ENCODE assay signal across 9 mouse cellular contexts in the genomic region with DNA sequence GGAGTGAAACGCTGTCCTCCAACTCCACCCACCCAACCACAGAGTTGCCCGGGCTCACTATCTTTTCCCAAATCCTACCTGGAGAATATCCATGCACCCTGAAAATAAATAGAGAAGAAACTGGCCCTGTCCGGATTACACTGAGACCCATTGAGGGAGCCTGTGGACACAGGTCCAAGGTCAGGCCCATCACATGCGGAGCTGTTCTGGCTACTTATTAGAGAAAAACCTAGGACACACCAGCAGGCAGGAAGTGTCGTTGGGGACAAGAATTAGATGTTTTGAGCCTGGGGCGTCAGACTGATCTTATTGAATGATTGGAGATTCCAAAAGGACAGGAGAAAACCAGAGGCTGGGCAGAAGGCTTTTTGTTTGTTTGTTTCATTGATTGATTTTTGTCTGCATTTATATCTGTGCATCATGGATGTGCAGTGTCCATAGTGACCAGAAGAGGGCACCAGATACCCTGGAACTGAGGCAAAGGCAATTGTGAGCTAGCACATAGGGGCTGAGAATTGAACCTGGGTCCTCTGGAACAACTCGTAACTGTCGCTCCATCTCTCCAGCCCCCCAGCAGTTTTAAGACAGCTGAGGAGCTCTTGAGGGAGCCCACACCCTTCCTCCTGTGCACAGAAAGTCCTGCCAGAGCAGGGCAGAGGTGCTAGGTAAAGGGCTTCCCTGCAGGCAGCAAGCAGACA. TPM values are rescaled to one million over a fixed set of nuclear protein-coding genes. Genes with fewer than 3 reads are reported as not detected.
A peak's percentile ranks its signal among the peaks of the same experiment; 100 is the strongest.
DNase-seq lines count a peak whose midpoint lies in the region; ATAC-seq and TF ChIP-seq lines count a peak whose summit lies in the region.
"Had no signal": no experiment of that assay in that cellular context is flagged by ENCODE, and none has a peak within 500 bp of the region (broad histone marks: within the 10 kb centered on the region; RNA-seq: fewer than 3 reads in every experiment).

No protein-coding gene starts in this region.

- DNase-seq in heart, adult 11 months, result peak; percentile 93
- DNase-seq in heart, postnatal 25 days (ENCODE audit: low spot score), result no peak
- DNase-seq in ZHBTc4 (ENCODE audit: low read depth, low spot score), result peak; percentile 76
- DNase-seq in heart, postnatal 36 days, result peak; percentile 66 to 71
- peak; percentile 36 for DNase-seq in liver, postnatal 0 days
- no peak for DNase-seq in frontal cortex, postnatal 25 days (ENCODE audit: low spot score in 2 of 2)

- no peaks in the 10 kb centered on the region for H3K79me3 ChIP-seq in C2C12 (ENCODE audit: low read depth)

- no peaks in the 10 kb centered on the region for H3K36me3 ChIP-seq in C2C12 (ENCODE audit: control insufficient read depth, insufficient read depth)
- H3K36me3 ChIP-seq in liver, postnatal 0 days (replicated peaks; ENCODE audit: insufficient read depth, low read length), result no peaks in the 10 kb centered on the region
- H3K36me3 ChIP-seq in small intestine, adult 2 months (ENCODE audit: control insufficient read depth, insufficient read depth, low read length), result no peaks in the 10 kb centered on the region
- H3K36me3 ChIP-seq: embryonic facial prominence, embryonic 12.5 days had no signal

- peak; percentile 39 for TF ChIP-seq CTCF in C2C12 (IDR thresholded peaks at IDR 0.05; ENCODE audit: control insufficient read depth, insufficient read depth, insufficient read length)
- TF ChIP-seq CTCF in liver, postnatal 0 days (IDR thresholded peaks at IDR 0.05; ENCODE audit: low read depth), result peak; percentile 79
- TF ChIP-seq CTCF in small intestine, adult 2 months (IDR thresholded peaks at IDR 0.05; ENCODE audit: extremely low read depth, insufficient read length, insufficient replicate concordance, low read depth, low read length), result peak; percentile 72; the same call in 1 of the 2 replicates

- no peak overlapping the region for H3K9ac ChIP-seq in liver, postnatal 0 days (replicated peaks)
- H3K9ac ChIP-seq: embryonic facial prominence, embryonic 12.5 days had no signal

- H3K27ac ChIP-seq in liver, postnatal 0 days (ENCODE audit: low read depth), result no peak overlapping the region
- peak overlapping the region; percentile 67; the same call in 1 of the 2 replicates for H3K27ac ChIP-seq in small intestine, adult 2 months (ENCODE audit: insufficient read depth, low read depth, low read length)
- H3K27ac ChIP-seq: embryonic facial prominence, embryonic 12.5 days had no signal

- no peak overlapping the region for H3ac ChIP-seq in C2C12 (ENCODE audit: control insufficient read depth, insufficient read length, low read depth)

- no peak overlapping the region for H3K4me3 ChIP-seq in C2C12 (ENCODE audit: insufficient read depth, poor library complexity, severe bottlenecking)
- H3K4me3 ChIP-seq in liver, postnatal 0 days (ENCODE audit: low read depth, low read length), result no peak overlapping the region
- no peak overlapping the region for H3K4me3 ChIP-seq in small intestine, adult 2 months (ENCODE audit: low read depth, low read length)
- H3K4me3 ChIP-seq: embryonic facial prominence, embryonic 12.5 days had no signal

- 0 out of 2 replicates have a peak, but pooled peaks have one; percentile 19 for ATAC-seq in liver, postnatal 0 days

- TF ChIP-seq POLR2A in small intestine, adult 2 months (IDR thresholded peaks at IDR 0.05; ENCODE audit: low read depth, low read length), result no peak

- H3K79me2 ChIP-seq in C2C12 (ENCODE audit: control insufficient read depth, insufficient read depth), result no peaks in the 10 kb centered on the region

- intact Hi-C loops in heart, postnatal 25 days (cut with DNase I), result loop anchor here (1.0 to 5.0 kb wide), 3 partner anchors 14 to 96 kb away; no protein-coding TSS in a partner anchor
- intact Hi-C loops in heart, postnatal 36 days (cut with DNase I), result loop anchor here (1.0 kb wide), 1 partner anchor 96 kb away; no protein-coding TSS in a partner anchor

- WGBS in liver, postnatal 0 days (ENCODE audit: insufficient replicate concordance), result 67% methylated on average over 8 of the region's 8 CpGs
- WGBS in small intestine, adult 2 months, result 78% methylated on average over 8 of the region's 8 CpGs

- no peak for TF ChIP-seq EP300 in liver, postnatal 0 days (IDR thresholded peaks at IDR 0.05; ENCODE audit: low read depth)

- no peaks in the 10 kb centered on the region for H3K27me3 ChIP-seq in C2C12 (ENCODE audit: control insufficient read depth, insufficient read depth, insufficient read length)
- H3K27me3 ChIP-seq in liver, postnatal 0 days (ENCODE audit: insufficient read depth, low read length), result peaks cover 14% of the 10 kb centered on the region
- H3K27me3 ChIP-seq in small intestine, adult 2 months (ENCODE audit: control insufficient read depth, insufficient read depth, low read length), result no peaks in the 10 kb centered on the region

- H3K4me2 ChIP-seq in liver, postnatal 0 days (ENCODE audit: low read depth, low read length), result no peak overlapping the region
- H3K4me2 ChIP-seq: embryonic facial prominence, embryonic 12.5 days had no signal

- no peaks in the 10 kb centered on the region; the same call in 1 of the 2 replicates for H3K4me1 ChIP-seq in liver, postnatal 0 days (ENCODE audit: insufficient read depth)
- H3K4me1 ChIP-seq in small intestine, adult 2 months (ENCODE audit: control insufficient read depth, insufficient read depth, insufficient read length, low read length), result peaks cover 14% of the 10 kb centered on the region

- H3K9me3 ChIP-seq in liver, postnatal 0 days (ENCODE audit: low read length), result no peaks in the 10 kb centered on the region
- H3K9me3 ChIP-seq: embryonic facial prominence, embryonic 12.5 days had no signal

TF ChIP-seq in C2C12, 6 proteins besides CTCF, POLR2A, EP300 and RAD21:
- TF ChIP-seq MAX (IDR thresholded peaks at IDR 0.05), result no peak
- TF ChIP-seq FOSL1 (IDR thresholded peaks at IDR 0.05; ENCODE audit: insufficient read depth, low read length, poor library complexity, severe bottlenecking), result no peak
- TF ChIP-seq USF1 (IDR thresholded peaks at IDR 0.05; ENCODE audit: low read depth), result no peak
- no peak for TF ChIP-seq MYOD1 (IDR thresholded peaks at IDR 0.05; ENCODE audit: control insufficient read depth, insufficient read length, low read depth)
- no peak for TF ChIP-seq CEBPB (IDR thresholded peaks at IDR 0.05; ENCODE audit: low read depth)
- no peak for TF ChIP-seq MYOG (IDR thresholded peaks at IDR 0.05; ENCODE audit: control insufficient read depth, extremely low read depth, insufficient read length)

RNA-seq across cellular contexts. Expression of gene Wnt7b, which starts 30.5 kb away (rescaled TPM):
- under 1 TPM; 0.13 to 0.17 TPM for total RNA-seq in heart, postnatal 25 days (2021)
- polyA plus RNA-seq in C2C12 (2012; fragmentation: generic; extraction: Trizol), result 2.5 TPM
- total RNA-seq in heart, postnatal 36 days (2021), result under 1 TPM; 0.11 to 0.25 TPM
- polyA plus RNA-seq in liver, postnatal 0 days (2015; fragmentation: Nextera tagmentation; extraction: Ambion mirVana), result 0.05 and 0.09 TPM in 2 replicates
- 0.14 TPM in 1 of 2 replicates, not detected in the other for polyA plus RNA-seq in small intestine, adult 2 months (2012; rRNA removed)

Comparison
In these comparisons a context has a peak if more than half of its experiments do, and no peak if none do; other contexts are left out.
1. DNase-seq: peak in heart, adult 11 months (single experiment), ZHBTc4 (single experiment), heart, postnatal 36 days (2 of 2) and liver, postnatal 0 days (single experiment); none in heart, postnatal 25 days (single experiment) and frontal cortex, postnatal 25 days (0 of 2).
2. Peak in every context shown above with its lines, with median percentiles within 50 percentile points of each other: CTCF ChIP-seq.